Mouse (Mus musculus) neural tube, embryonic 12.5 days (tissue): Measurements from ENCODE around the gene Sez6l. TPM values are rescaled to one million over a fixed set of nuclear protein-coding genes. Genes with fewer than 3 reads are reported as not detected.

Experiments used
- ATAC-seq: fragments of 200-750 bp; cut with Nextera tagmentation; 2 replicates; pipeline ENCODE4 v1.8.0; 2017; ENCODE audit warnings: low read depth, mild to moderate bottlenecking, moderate TSS enrichment, moderate library complexity; ENCODE audit not compliant: low FRiP score
- H3K27ac ChIP-seq: fragments of 300-500 bp; sonication (generic); 2 replicates; pipeline ENCODE4 v1.5.1; 2016
- H3K27me3 ChIP-seq: fragments of 300-500 bp; sonication (generic); replicated peaks from 2 replicates; pipeline ENCODE4 v1.6.1; 2016; ENCODE audit warnings: mild to moderate bottlenecking
- H3K36me3 ChIP-seq: fragments of 300-500 bp; sonication (generic); 2 replicates; pipeline ENCODE4 v1.6.1; 2016; ENCODE audit warnings: mild to moderate bottlenecking
- H3K4me1 ChIP-seq: fragments of 300-500 bp; sonication (generic); 2 replicates; pipeline ENCODE4 v1.6.1; 2016
- H3K4me2 ChIP-seq: fragments of 300-500 bp; sonication (generic); replicated peaks from 2 replicates; pipeline ENCODE4 v1.6.1; 2016; ENCODE audit warnings: mild to moderate bottlenecking
- H3K4me3 ChIP-seq: fragments of 300-500 bp; sonication (generic); 2 replicates; pipeline ENCODE4 v1.5.1; 2016
- H3K9ac ChIP-seq: fragments of 300-500 bp; sonication (generic); 2 replicates; pipeline ENCODE4 v1.6.1; 2016; ENCODE audit warnings: mild to moderate bottlenecking
- H3K9me3 ChIP-seq: fragments of 300-500 bp; sonication (generic); 2 replicates; pipeline ENCODE4 v1.6.1; 2016; ENCODE audit warnings: mild to moderate bottlenecking
- WGBS: fragments of 180-500 bp; shearing (Covaris S2); methylation state at CpG from one replicate; pipeline ENCODE4 v1.1.7; 2016; 5-methylcytosine and 5-hydroxymethylcytosine counted together
- polyA plus RNA-seq: library from polyadenylated mRNA; unstranded; fragments of >200 nt; fragmentation: Nextera tagmentation; extraction: Ambion mirVana; gene quantifications from 2 replicates; pipeline ENCODE4 v1.2.1, GENCODE M21; 2016

Gene Sez6l
- polyA plus RNA-seq, 1 experiment from 2014 or later, result 13.0 TPM

DNA sequence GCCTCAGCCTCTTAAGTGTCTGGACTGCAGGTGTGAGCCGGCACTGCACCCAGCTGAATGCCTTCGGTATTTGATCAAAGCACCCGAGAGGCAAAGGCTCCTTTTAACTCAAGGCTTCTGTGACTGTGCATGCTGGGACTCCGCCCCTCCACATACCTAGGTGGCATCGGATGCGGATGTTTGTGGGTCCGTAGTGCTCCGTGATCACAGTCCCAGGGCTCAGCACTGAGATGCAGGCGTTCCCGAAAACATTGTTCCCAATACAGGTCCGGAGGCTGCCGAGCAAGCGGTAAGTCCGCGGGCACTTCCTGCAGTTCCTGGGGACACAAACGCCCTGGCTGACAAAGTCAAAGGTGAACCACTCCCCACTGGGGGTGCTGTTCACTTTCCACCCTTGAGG, 186.0 kb downstream of the Sez6l start:
- Histone ChIP-seq H3K27ac (no peak overlapping the region), H3K4me3 (no peak overlapping the region), H3K9me3 (no peaks in the 10 kb centered on the region), H3K36me3 (peaks cover 51% of the 10 kb centered on the region), H3K4me2 (no peak overlapping the region), H3K4me1 (peaks cover 22% of the 10 kb centered on the region), H3K9ac (no peak overlapping the region), H3K27me3 (no peaks in the 10 kb centered on the region; the same call in 1 of the 2 replicates)
- no peak for ATAC-seq
- WGBS, result 59% methylated on average over 16 of the region's 16 CpGs

DNA sequence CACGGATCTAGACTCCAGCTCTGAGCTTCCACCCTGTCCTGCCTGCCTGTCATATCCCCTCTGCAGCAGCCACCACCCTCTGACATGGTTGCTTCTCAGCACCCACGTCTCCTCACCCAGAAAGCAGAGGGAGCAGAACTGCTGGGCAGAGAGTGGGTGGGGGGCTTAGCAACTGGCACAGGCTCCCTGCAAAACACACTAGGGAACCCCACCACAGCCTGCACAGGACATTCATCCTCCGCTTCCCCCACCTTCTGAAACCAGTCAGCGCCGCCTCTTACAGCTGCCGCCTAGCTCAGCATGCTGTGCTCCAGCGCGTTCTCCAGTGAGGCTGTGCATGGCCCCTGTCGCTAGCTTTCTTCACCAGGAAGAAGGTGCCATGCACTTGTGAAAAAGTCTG, 187.6 kb downstream of the Sez6l start:
- Histone ChIP-seq H3K27ac (no peak overlapping the region), H3K4me2 (no peak overlapping the region)

DNA sequence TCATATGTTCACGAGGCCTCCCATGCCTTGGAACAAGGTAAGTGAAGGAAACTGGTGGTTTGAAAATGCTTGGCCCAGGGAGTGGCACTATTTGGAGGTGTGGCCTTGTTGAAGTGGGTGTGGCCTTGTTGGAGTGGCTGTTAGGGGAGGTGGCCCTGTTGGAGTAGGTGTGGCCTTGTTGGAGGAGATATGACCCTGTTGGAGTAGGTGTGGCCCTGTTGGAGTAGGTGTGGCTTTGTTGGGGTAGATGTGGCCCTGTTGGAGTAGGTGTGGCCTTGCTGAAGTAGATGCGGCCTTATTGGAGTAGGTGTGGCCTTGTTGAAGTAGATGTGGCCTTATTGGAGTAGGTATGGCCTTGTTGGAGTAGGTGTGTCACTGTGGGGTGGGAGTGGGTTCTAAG, 191.0 kb downstream of the Sez6l start:
- WGBS, result 84% methylated on average over 2 of the region's 2 CpGs
- ATAC-seq, result no peak
- Histone ChIP-seq H3K9me3 (no peaks in the 10 kb centered on the region), H3K9ac (no peak overlapping the region), H3K4me1 (peaks cover 6% of the 10 kb centered on the region; the same call in 1 of the 2 replicates), H3K27me3 (no peaks in the 10 kb centered on the region), H3K27ac (no peak overlapping the region), H3K36me3 (peaks cover 60% of the 10 kb centered on the region), H3K4me3 (no peak overlapping the region), H3K4me2 (no peak overlapping the region)

More for the DNA sequence above, 187.6 kb downstream of the Sez6l start:
- peaks cover 19% of the 10 kb centered on the region; the same call in 1 of the 2 replicates for H3K4me1 ChIP-seq
- ATAC-seq, result no peak
- no peak overlapping the region for H3K4me3 ChIP-seq
- H3K36me3 ChIP-seq, result peaks cover 67% of the 10 kb centered on the region
- no peaks in the 10 kb centered on the region; the same call in 1 of the 2 replicates for H3K27me3 ChIP-seq
- H3K9ac ChIP-seq, result peak overlapping the region; percentile 3; the same call in 1 of the 2 replicates
- WGBS, result 84% methylated on average over 9 of the region's 9 CpGs
- no peaks in the 10 kb centered on the region for H3K9me3 ChIP-seq

GRCm38 (mm10) chr5:112384805-112385472, 192.0 kb downstream of the Sez6l start:
- Histone ChIP-seq H3K4me1 (peaks cover 6% of the 10 kb centered on the region; the same call in 1 of the 2 replicates), H3K36me3 (peaks cover 59% of the 10 kb centered on the region), H3K27ac (no peak overlapping the region), H3K4me3 (no peak overlapping the region), H3K4me2 (no peak overlapping the region), H3K27me3 (no peaks in the 10 kb centered on the region), H3K9ac (no peak overlapping the region), H3K9me3 (no peaks in the 10 kb centered on the region)
- WGBS, result 93% methylated on average over 13 of the region's 13 CpGs
- ATAC-seq, result no peak

- H3K9me3 ChIP-seq, result no peaks in the 10 kb centered on the region
- H3K9ac ChIP-seq, result no peak overlapping the region
- 76% methylated on average over 17 of the region's 17 CpGs for WGBS
- ATAC-seq, result no peak
- no peak overlapping the region for H3K27ac ChIP-seq
- no peak overlapping the region for H3K4me3 ChIP-seq
- no peak overlapping the region for H3K4me2 ChIP-seq
- no peaks in the 10 kb centered on the region for H3K27me3 ChIP-seq
- H3K36me3 ChIP-seq, result peaks cover 64% of the 10 kb centered on the region
- no peaks in the 10 kb centered on the region for H3K4me1 ChIP-seq
These were observed 194.2 kb downstream of the Sez6l start for GRCm38 (mm10) chr5:112382641-112383330.

GRCm38 (mm10) chr5:112382042-112382441, 194.9 kb downstream of the Sez6l start:
- no peak for ATAC-seq
- WGBS, result 73% methylated on average over 9 of the region's 9 CpGs
- Histone ChIP-seq H3K36me3 (peaks cover 62% of the 10 kb centered on the region), H3K27me3 (no peaks in the 10 kb centered on the region), H3K4me2 (no peak overlapping the region), H3K27ac (no peak overlapping the region), H3K4me3 (no peak overlapping the region), H3K4me1 (no peaks in the 10 kb centered on the region), H3K9me3 (no peaks in the 10 kb centered on the region), H3K9ac (no peak overlapping the region)

- H3K9ac ChIP-seq, result no peak overlapping the region
These were observed 195.8 kb downstream of the Sez6l start for GRCm38 (mm10) chr5:112381154-112381553.

DNA sequence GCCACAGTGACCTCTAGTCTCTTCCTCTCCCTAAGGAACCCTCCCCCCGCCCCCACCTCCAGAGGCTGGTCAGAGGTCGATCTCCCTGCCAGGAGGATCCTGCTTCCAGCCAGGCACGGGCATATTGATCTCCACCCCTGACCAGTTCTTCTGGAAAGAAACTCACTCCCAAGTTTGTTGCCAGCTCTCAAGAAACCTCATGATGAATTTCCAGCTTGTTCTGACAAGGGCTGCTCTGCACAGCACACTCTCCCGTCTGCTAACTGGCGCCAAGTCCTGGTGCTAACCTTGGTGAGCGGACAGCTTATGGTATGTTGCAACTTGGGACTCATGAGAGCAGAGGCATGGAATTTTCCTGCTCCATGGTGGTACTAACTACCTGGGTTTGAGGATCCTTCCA, 198.3 kb downstream of the Sez6l start:
- WGBS, result 90% methylated on average over 6 of the region's 6 CpGs
- Histone ChIP-seq H3K36me3 (peaks cover 60% of the 10 kb centered on the region), H3K4me3 (no peak overlapping the region), H3K4me2 (no peak overlapping the region), H3K27ac (no peak overlapping the region), H3K9ac (no peak overlapping the region), H3K4me1 (no peaks in the 10 kb centered on the region), H3K27me3 (no peaks in the 10 kb centered on the region), H3K9me3 (no peaks in the 10 kb centered on the region)
- ATAC-seq, result no peak

More at GRCm38 (mm10) chr5:112381154-112381553, 195.8 kb downstream of the Sez6l start:
- H3K27me3 ChIP-seq, result no peaks in the 10 kb centered on the region
- H3K27ac ChIP-seq, result no peak overlapping the region
- no peak for ATAC-seq
- H3K4me1 ChIP-seq, result no peaks in the 10 kb centered on the region
- no peak overlapping the region for H3K4me2 ChIP-seq
- WGBS, result 84% methylated on average over 11 of the region's 11 CpGs
- no peaks in the 10 kb centered on the region for H3K9me3 ChIP-seq
- peaks cover 59% of the 10 kb centered on the region for H3K36me3 ChIP-seq
- no peak overlapping the region for H3K4me3 ChIP-seq

- peaks cover 8% of the 10 kb centered on the region for H3K4me1 ChIP-seq
- peaks cover 66% of the 10 kb centered on the region for H3K36me3 ChIP-seq
- H3K9ac ChIP-seq, result no peak overlapping the region
- H3K4me2 ChIP-seq, result no peak overlapping the region
- no peak overlapping the region for H3K4me3 ChIP-seq
- no peak overlapping the region for H3K27ac ChIP-seq
- no peaks in the 10 kb centered on the region for H3K27me3 ChIP-seq
- no peak for ATAC-seq
- no peaks in the 10 kb centered on the region for H3K9me3 ChIP-seq
- 84% methylated on average over 1 of the region's 1 CpGs for WGBS
These were observed 199.6 kb downstream of the Sez6l start for GRCm38 (mm10) chr5:112377380-112377779.

GRCm38 (mm10) chr5:112376111-112376510, 200.9 kb downstream of the Sez6l start:
- H3K27ac ChIP-seq, result no peak overlapping the region
- H3K4me1 ChIP-seq, result peaks cover 20% of the 10 kb centered on the region
- H3K9me3 ChIP-seq, result no peaks in the 10 kb centered on the region
- H3K27me3 ChIP-seq, result no peaks in the 10 kb centered on the region
- H3K9ac ChIP-seq, result no peak overlapping the region
- H3K4me3 ChIP-seq, result no peak overlapping the region
- WGBS, result 89% methylated on average over 4 of the region's 4 CpGs
- peaks cover 68% of the 10 kb centered on the region for H3K36me3 ChIP-seq
- H3K4me2 ChIP-seq, result no peak overlapping the region
- ATAC-seq, result no peak

GRCm38 (mm10) chr5:112371933-112372332, 205.1 kb downstream of the Sez6l start:
- peaks cover 73% of the 10 kb centered on the region for H3K36me3 ChIP-seq
- peak overlapping the region; percentile 44 for H3K4me2 ChIP-seq
- H3K27me3 ChIP-seq, result no peaks in the 10 kb centered on the region
- H3K4me1 ChIP-seq, result peaks cover 39% of the 10 kb centered on the region
- peak; percentile 90 for ATAC-seq
- no peaks in the 10 kb centered on the region for H3K9me3 ChIP-seq
- peak overlapping the region; percentile 41 for H3K9ac ChIP-seq
- no peak overlapping the region for H3K4me3 ChIP-seq
- H3K27ac ChIP-seq, result peak overlapping the region; percentile 68
- 25% methylated on average over 7 of the region's 7 CpGs for WGBS

DNA sequence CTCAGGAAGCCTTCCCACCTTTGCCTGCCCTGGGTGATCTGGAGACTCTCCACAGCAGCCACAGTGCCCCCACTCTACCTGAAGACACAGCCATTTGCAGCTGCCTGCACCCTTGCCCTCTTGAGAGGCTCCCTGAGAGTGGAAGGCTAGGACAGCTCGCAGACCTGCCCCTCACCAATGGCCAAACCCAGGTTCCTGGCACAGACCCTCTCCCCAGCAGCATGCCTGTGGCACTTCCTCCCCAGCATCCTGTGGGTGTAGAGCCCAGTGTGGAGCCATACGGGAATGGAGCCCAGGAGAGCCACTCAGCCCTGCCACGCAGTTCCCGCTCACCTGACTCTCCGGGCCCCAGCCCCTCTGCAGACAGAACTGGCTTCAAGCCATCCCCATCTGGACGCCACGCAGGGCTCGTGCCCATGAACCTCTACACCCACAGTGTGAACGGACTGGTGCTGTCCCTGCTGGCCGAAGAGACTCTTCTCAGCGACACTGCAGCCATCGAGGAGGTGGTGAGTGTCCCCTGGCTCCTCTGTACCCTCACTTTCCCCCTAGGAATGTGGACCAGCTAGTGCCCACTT, 206.7 kb downstream of the Sez6l start:
- H3K27me3 ChIP-seq, result no peaks in the 10 kb centered on the region
- H3K4me3 ChIP-seq, result no peak overlapping the region
- H3K36me3 ChIP-seq, result peaks cover 70% of the 10 kb centered on the region
- H3K9ac ChIP-seq, result no peak overlapping the region
- H3K4me1 ChIP-seq, result peaks cover 39% of the 10 kb centered on the region
- no peaks in the 10 kb centered on the region for H3K9me3 ChIP-seq
- 90% methylated on average over 12 of the region's 12 CpGs for WGBS
- H3K27ac ChIP-seq, result no peak overlapping the region
- no peak for ATAC-seq
- no peak overlapping the region for H3K4me2 ChIP-seq
